ENCODE assay signal across 11 mouse cellular contexts in genomic region chr11:20550196-20550595, GRCm38 (mm10).
"Had no signal": no experiment of that assay in that cellular context is flagged by ENCODE, and none has a peak within 500 bp of the region (broad histone marks: within the 10 kb centered on the region; RNA-seq: fewer than 3 reads in every experiment).

No protein-coding gene starts in this region.

- H3K4me1 ChIP-seq: limb, embryonic 10.5 days; lung, embryonic 15.5 days had no signal

- H3K4me3 ChIP-seq: left cerebral cortex, adult 2 months; limb, embryonic 10.5 days; liver, embryonic 15.5 days; lung, embryonic 15.5 days; midbrain, embryonic 13.5 days had no signal

- H3K27ac ChIP-seq: left cerebral cortex, adult 2 months; limb, embryonic 10.5 days; liver, embryonic 15.5 days; lung, embryonic 15.5 days; midbrain, embryonic 13.5 days had no signal

- ATAC-seq: hindbrain, embryonic 16.5 days; inflammation-experienced regulatory T-cells, adult 6 months; midbrain, embryonic 13.5 days had no signal

- H3K27me3 ChIP-seq: lung, embryonic 15.5 days had no signal

- H3K9me3 ChIP-seq: limb, embryonic 10.5 days; liver, embryonic 15.5 days; lung, embryonic 15.5 days; midbrain, embryonic 13.5 days had no signal

- H3K9ac ChIP-seq: liver, embryonic 15.5 days; lung, embryonic 15.5 days; midbrain, embryonic 13.5 days had no signal

- H3K36me3 ChIP-seq: limb, embryonic 10.5 days; liver, embryonic 15.5 days; lung, embryonic 15.5 days had no signal

- H3K4me2 ChIP-seq: liver, embryonic 15.5 days; lung, embryonic 15.5 days; midbrain, embryonic 13.5 days had no signal

- DNase-seq: lung, postnatal 14 days; right cerebral cortex, adult 18-20 months; right cerebral cortex, postnatal 25 days; thymus, postnatal 36 days had no signal
